Mouse (Mus musculus) embryonic fibroblast, embryonic 13.5 days (primary cell): ENCODE results near the gene Kcnip2. TPM values are rescaled to one million over a fixed set of nuclear protein-coding genes. Genes with fewer than 3 reads are reported as not detected.
A peak's percentile ranks its signal among the peaks of the same experiment; 100 is the strongest.

Experiments
- H3K27ac ChIP-seq: 2 replicates; pipeline ENCODE4 v1.5.1; 2012; ENCODE audit warnings: low read length, control low read depth, inconsistent platforms; ENCODE audit not compliant: insufficient read depth
- H3K4me1 ChIP-seq: 2 replicates; pipeline ENCODE4 v1.6.1; 2011; ENCODE audit warnings: low read length; ENCODE audit not compliant: control insufficient read depth, insufficient read depth
- H3K4me3 ChIP-seq: 2 replicates; pipeline ENCODE4 v1.5.1; 2011; ENCODE audit warnings: mild to moderate bottlenecking, control low read depth, low read length; ENCODE audit not compliant: insufficient read depth
- CTCF ChIP-seq: IDR thresholded peaks from 2 replicates; pipeline ENCODE4 v1.5.1; 2011; ENCODE audit warnings: mild to moderate bottlenecking, control low read depth, low read length, moderate library complexity, borderline replicate concordance; ENCODE audit not compliant: insufficient read depth
- POLR2A ChIP-seq: IDR thresholded peaks from 2 replicates; pipeline ENCODE4 v1.6.1; 2011; ENCODE audit warnings: low read depth, mild to moderate bottlenecking, control low read depth, low read length, moderate library complexity
- polyA plus RNA-seq: library from polyadenylated mRNA; stranded (reverse); fragments of >200 nt; gene quantifications from 2 replicates; pipeline ENCODE4 v1.2.4, GENCODE M21; 2011; ENCODE audit warnings: low read depth; ENCODE audit not compliant: missing spikeins, insufficient read length

The Kcnip2 gene
- polyA plus RNA-seq, 1 experiment: not detected

- no peak overlapping the region for H3K4me3 ChIP-seq
- H3K27ac ChIP-seq: no peak overlapping the region
- TF ChIP-seq CTCF (no peak), POLR2A (no peak)
- H3K4me1 ChIP-seq: no peaks in the 10 kb centered on the region
Measured at GRCm38 (mm10) chr19:45795406-45795944, 20.4 kb downstream of the Kcnip2 start.

- Histone ChIP-seq H3K4me1 (no peaks in the 10 kb centered on the region), H3K4me3 (no peak overlapping the region), H3K27ac (no peak overlapping the region)
- no peak for TF ChIP-seq CTCF
- no peak for TF ChIP-seq POLR2A
Measured at GRCm38 (mm10) chr19:45794718-45795117, 21.1 kb downstream of the Kcnip2 start.

GRCm38 (mm10) chr19:45792404-45792803 is 23.5 kb downstream of the Kcnip2 start:
- no peak for TF ChIP-seq CTCF
- TF ChIP-seq POLR2A: no peak
- Histone ChIP-seq H3K4me1 (no peaks in the 10 kb centered on the region), H3K4me3 (no peak overlapping the region), H3K27ac (no peak overlapping the region)

- Histone ChIP-seq H3K4me3 (no peak overlapping the region), H3K27ac (no peak overlapping the region), H3K4me1 (no peaks in the 10 kb centered on the region)
- no peak for TF ChIP-seq POLR2A
- TF ChIP-seq CTCF: no peak
Measured at GRCm38 (mm10) chr19:45789888-45790874, 25.7 kb downstream of the Kcnip2 start.

- Histone ChIP-seq H3K4me1 (no peaks in the 10 kb centered on the region), H3K4me3 (no peak overlapping the region), H3K27ac (no peak overlapping the region)
- TF ChIP-seq CTCF: no peak
- no peak for TF ChIP-seq POLR2A
Measured at GRCm38 (mm10) chr19:45789365-45789764, 26.5 kb downstream of the Kcnip2 start.

- H3K4me1 ChIP-seq: no peaks in the 10 kb centered on the region
- H3K27ac ChIP-seq: peak overlapping the region; percentile 42; the same call in 1 of the 2 replicates
- H3K4me3 ChIP-seq: no peak overlapping the region
- TF ChIP-seq POLR2A (no peak), CTCF (no peak)
Measured at GRCm38 (mm10) chr19:45788337-45788736, 27.5 kb downstream of the Kcnip2 start.

- Histone ChIP-seq H3K27ac (no peak overlapping the region), H3K4me3 (no peak overlapping the region), H3K4me1 (no peaks in the 10 kb centered on the region)
- TF ChIP-seq CTCF: no peak
- no peak for TF ChIP-seq POLR2A
Measured at GRCm38 (mm10) chr19:45787450-45787849, 28.4 kb downstream of the Kcnip2 start.

GRCm38 (mm10) chr19:45785470-45785869 is 30.4 kb downstream of the Kcnip2 start:
- H3K27ac ChIP-seq: no peak overlapping the region
- H3K4me3 ChIP-seq: no peak overlapping the region
- TF ChIP-seq POLR2A (no peak), CTCF (no peak)
- H3K4me1 ChIP-seq: peaks cover 4% of the 10 kb centered on the region; the same call in 1 of the 2 replicates

GRCm38 (mm10) chr19:45783933-45784576 is 31.8 kb downstream of the Kcnip2 start:
- Histone ChIP-seq H3K27ac (peak overlapping the region; percentile 80), H3K4me3 (peak overlapping the region; percentile 56), H3K4me1 (peaks cover 4% of the 10 kb centered on the region; the same call in 1 of the 2 replicates)
- peak; percentile 86 for TF ChIP-seq POLR2A
- no peak for TF ChIP-seq CTCF
